Mouse (Mus musculus) urinary bladder, postnatal 10 days (tissue): ENCODE results near the gene Bnip2.

Experiments used
- DNase-seq: peaks from one replicate; pipeline ENCODE4 v3.0.0; 2022; ENCODE audit warnings: low spot score

Bnip2 gene

GRCm38 (mm10) chr9:69989303-69990121 lies at the start of gene Bnip2:
Gene Bnip2 (plus strand): TSS chr9:69989466.
- DNase-seq, result peak; percentile 88

- no peak for DNase-seq
These were observed 48.3 kb upstream of the Bnip2 start for GRCm38 (mm10) chr9:69940839-69941490.

GRCm38 (mm10) chr9:69941556-69941955 lies 47.7 kb upstream of the Bnip2 start:
- DNase-seq, result no peak

- no peak for DNase-seq
These were observed 40.3 kb upstream of the Bnip2 start for GRCm38 (mm10) chr9:69948964-69949363.

GRCm38 (mm10) chr9:69949641-69950040 lies 39.6 kb upstream of the Bnip2 start:
- DNase-seq, result no peak

- DNase-seq, result no peak
These were observed 28.3 kb upstream of the Bnip2 start for GRCm38 (mm10) chr9:69961007-69961406.

- DNase-seq, result no peak
These were observed 24.9 kb upstream of the Bnip2 start for GRCm38 (mm10) chr9:69964370-69964769.

GRCm38 (mm10) chr9:69985526-69985925 lies 3.7 kb upstream of the Bnip2 start:
- no peak for DNase-seq

- DNase-seq, result no peak
These were observed 3.2 kb upstream of the Bnip2 start for GRCm38 (mm10) chr9:69986063-69986462.

- DNase-seq, result no peak
These were observed 2.7 kb upstream of the Bnip2 start for GRCm38 (mm10) chr9:69986571-69986970.

GRCm38 (mm10) chr9:69987579-69987978 lies 1.7 kb upstream of the Bnip2 start:
- no peak for DNase-seq

- no peak for DNase-seq
These were observed 462 bp upstream of the Bnip2 start for GRCm38 (mm10) chr9:69988706-69989302.

GRCm38 (mm10) chr9:69990346-69990745 lies 1.1 kb downstream of the Bnip2 start:
- DNase-seq, result no peak

GRCm38 (mm10) chr9:69992841-69993277 lies 3.6 kb downstream of the Bnip2 start:
- DNase-seq, result no peak

- DNase-seq, result no peak
These were observed 4.2 kb downstream of the Bnip2 start for GRCm38 (mm10) chr9:69993479-69993878.

GRCm38 (mm10) chr9:69994547-69994946 lies 5.3 kb downstream of the Bnip2 start:
- DNase-seq, result no peak

GRCm38 (mm10) chr9:69999318-69999717 lies 10.1 kb downstream of the Bnip2 start:
- no peak for DNase-seq

GRCm38 (mm10) chr9:70003516-70003915 lies 14.2 kb downstream of the Bnip2 start:
- DNase-seq, result no peak

GRCm38 (mm10) chr9:70006984-70007383 lies 17.7 kb downstream of the Bnip2 start:
- DNase-seq, result no peak

- DNase-seq, result no peak
These were observed 18.4 kb downstream of the Bnip2 start for GRCm38 (mm10) chr9:70007506-70008248.

- no peak for DNase-seq
These were observed 20.6 kb downstream of the Bnip2 start for GRCm38 (mm10) chr9:70009754-70010304.
